Mouse (Mus musculus): ENCODE measurements around the gene Gm49405. TPM values are rescaled to one million over a fixed set of nuclear protein-coding genes. Genes with fewer than 3 reads are reported as not detected.
"Not testable (repeated sequence)": the region's sequence is repeated elsewhere in the genome, so short reads cannot be mapped to it uniquely, and the experiment has no call there.

The Gm49405 gene
- 1 to 10 TPM; 2.0 to 2.2 TPM for total RNA-seq (2021)

GRCm38 (mm10) chr19:4000119-4000900 is at the start of gene Gm49405, which contains the start of gene Nudt8:
TSS of gene Gm49405 (plus strand) at chr19:4000626.
TSS of gene Nudt8 (plus strand) at chr19:4000580.
- intact Hi-C loops (cut with DNase I): loop anchor here (1.0 kb wide), 1 partner anchor 12 kb away; the partner anchor contains the start of gene Ndufv1
- peak; percentile 96 for DNase-seq (ENCODE audit: low spot score)

DNA sequence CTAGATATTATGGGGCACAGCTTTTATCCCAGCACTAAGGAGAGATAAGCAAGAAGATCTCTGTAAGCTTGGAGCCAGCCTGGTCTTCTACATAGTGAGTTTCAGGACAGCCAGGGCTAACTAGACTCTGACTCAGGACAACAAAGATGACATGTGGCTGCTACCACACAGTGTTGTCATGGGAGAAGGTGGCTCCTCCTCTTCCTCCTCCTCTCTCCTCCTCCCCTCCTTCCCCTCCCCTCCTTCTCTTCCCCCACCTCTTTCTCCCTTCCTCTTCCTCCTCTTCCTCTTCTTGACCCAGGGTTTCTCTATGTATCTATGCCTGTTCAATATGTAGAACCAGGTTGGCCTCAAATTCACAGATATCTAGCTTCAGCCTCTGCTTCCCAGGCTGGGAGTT is 49.0 kb upstream of the Gm49405 start:
- intact Hi-C loops (cut with DNase I): no loop called here
- DNase-seq (ENCODE audit: low spot score): no peak

- intact Hi-C loops (cut with DNase I): no loop called here
- DNase-seq (ENCODE audit: low spot score): no peak
These were observed 48.3 kb upstream of the Gm49405 start for GRCm38 (mm10) chr19:3952099-3952498.

GRCm38 (mm10) chr19:3955033-3955432 is 45.4 kb upstream of the Gm49405 start:
- intact Hi-C loops (cut with DNase I): no loop called here
- DNase-seq (ENCODE audit: low spot score): no peak

DNA sequence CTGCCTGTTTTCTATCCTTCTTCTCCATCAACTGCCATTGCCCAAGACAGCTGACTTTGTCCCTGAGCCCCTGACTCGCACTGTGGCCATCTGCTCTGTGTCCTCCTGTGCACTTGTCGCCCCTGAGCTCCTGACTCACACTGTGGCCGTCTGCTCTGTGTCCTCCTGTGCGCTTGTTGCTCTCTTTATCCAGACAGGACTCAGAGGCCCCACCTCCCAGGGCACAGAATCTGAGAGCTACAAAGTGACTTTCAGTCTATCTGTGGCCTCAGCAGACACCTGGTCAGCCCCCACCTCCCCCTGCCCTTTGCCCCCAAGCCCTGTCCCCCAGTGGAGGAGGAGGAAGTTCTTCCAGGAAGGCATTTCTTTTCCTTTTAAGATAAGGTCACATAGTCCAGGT is 44.6 kb upstream of the Gm49405 start:
- intact Hi-C loops (cut with DNase I): no loop called here
- DNase-seq (ENCODE audit: low spot score): no peak

- intact Hi-C loops (cut with DNase I); DNase-seq (ENCODE audit: low spot score): not testable (repeated sequence)
These were observed 43.0 kb upstream of the Gm49405 start for GRCm38 (mm10) chr19:3957296-3958036.

GRCm38 (mm10) chr19:3958470-3958869 is 42.0 kb upstream of the Gm49405 start, which contains the start of gene Aldh3b3:
TSS of gene Aldh3b3 (plus strand) at chr19:3958645.
- intact Hi-C loops (cut with DNase I): no loop called here
- no peak for DNase-seq (ENCODE audit: low spot score)

GRCm38 (mm10) chr19:3959030-3959429 is 41.4 kb upstream of the Gm49405 start:
- no peak for DNase-seq (ENCODE audit: low spot score)
- intact Hi-C loops (cut with DNase I): no loop called here

GRCm38 (mm10) chr19:3960211-3960610 is 40.2 kb upstream of the Gm49405 start:
- intact Hi-C loops (cut with DNase I): no loop called here
- DNase-seq (ENCODE audit: low spot score): no peak

GRCm38 (mm10) chr19:3961805-3962204 is 38.6 kb upstream of the Gm49405 start:
- DNase-seq (ENCODE audit: low spot score); intact Hi-C loops (cut with DNase I): not testable (repeated sequence)

GRCm38 (mm10) chr19:3962469-3962868 is 38.0 kb upstream of the Gm49405 start:
- intact Hi-C loops (cut with DNase I): no loop called here

GRCm38 (mm10) chr19:3964030-3964429 is 36.4 kb upstream of the Gm49405 start:
- intact Hi-C loops (cut with DNase I): no loop called here
- DNase-seq (ENCODE audit: low spot score): no peak

More at GRCm38 (mm10) chr19:3962469-3962868, 38.0 kb upstream of the Gm49405 start:
- no peak for DNase-seq (ENCODE audit: low spot score)

DNA sequence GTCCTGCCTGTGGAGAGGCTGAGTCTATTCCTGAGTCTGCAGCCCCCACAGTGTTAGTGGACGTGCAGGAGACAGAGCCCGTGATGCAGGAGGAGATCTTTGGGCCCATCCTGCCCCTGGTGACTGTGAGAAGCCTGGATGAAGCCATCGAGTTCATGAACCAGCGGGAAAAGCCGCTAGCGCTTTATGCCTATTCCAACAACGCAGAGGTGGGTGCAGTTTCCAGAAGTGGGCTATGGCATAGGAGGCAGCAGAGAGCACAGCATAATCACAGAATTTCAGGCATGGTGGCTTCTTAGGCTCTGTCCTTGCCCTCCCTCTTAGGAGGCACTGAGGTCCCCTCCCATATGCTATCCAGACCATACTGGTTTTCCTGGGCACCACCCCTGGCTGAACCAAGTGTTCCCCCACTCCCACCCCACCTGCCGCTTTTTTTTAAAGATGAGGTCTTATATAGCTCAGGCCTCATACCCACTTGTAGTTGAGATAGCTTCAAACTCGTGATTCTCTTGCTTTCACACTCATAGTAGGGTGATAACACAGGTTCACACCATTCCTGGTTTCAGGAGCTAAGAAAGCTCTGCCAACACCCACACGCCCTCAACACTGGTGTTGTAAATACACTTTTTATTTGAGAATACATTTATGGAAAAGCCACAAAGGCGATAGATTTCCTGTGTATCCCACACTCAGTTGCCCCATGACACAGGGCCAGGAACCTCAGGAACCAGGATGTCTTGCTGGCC is 33.9 kb upstream of the Gm49405 start:
- DNase-seq (ENCODE audit: low spot score): no peak
- intact Hi-C loops (cut with DNase I): no loop called here

- DNase-seq (ENCODE audit: low spot score): no peak
- intact Hi-C loops (cut with DNase I): no loop called here
These were observed 33.2 kb upstream of the Gm49405 start for GRCm38 (mm10) chr19:3967258-3967657.

DNA sequence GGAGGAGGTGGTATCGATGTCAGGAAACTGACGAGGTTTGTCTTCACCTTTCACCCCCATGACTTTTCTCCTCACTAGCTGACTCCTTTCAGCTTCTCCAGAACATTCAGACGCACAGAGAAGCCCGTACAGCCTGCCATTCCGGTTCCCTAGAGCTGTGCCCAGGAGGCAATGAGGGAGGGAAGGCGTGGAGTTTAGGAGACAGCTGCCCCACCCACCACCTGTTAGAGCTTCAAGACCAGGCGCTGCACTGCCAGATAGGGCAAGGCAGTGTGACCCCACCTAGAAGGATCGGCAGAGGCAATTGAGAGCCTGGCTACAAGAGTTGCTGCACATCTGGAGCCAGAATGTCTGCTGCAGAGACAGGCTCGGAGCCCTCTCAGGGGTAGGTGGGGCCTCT is 28.2 kb upstream of the Gm49405 start, which contains the start of gene Aldh3b2:
TSS of gene Aldh3b2 (plus strand) at position 100 of the 400 bp plus-strand sequence.
- DNase-seq (ENCODE audit: low spot score): no peak
- intact Hi-C loops (cut with DNase I): no loop called here

- DNase-seq (ENCODE audit: low spot score); intact Hi-C loops (cut with DNase I): not testable (repeated sequence)
These were observed 25.8 kb upstream of the Gm49405 start for GRCm38 (mm10) chr19:3974608-3975007.

DNA sequence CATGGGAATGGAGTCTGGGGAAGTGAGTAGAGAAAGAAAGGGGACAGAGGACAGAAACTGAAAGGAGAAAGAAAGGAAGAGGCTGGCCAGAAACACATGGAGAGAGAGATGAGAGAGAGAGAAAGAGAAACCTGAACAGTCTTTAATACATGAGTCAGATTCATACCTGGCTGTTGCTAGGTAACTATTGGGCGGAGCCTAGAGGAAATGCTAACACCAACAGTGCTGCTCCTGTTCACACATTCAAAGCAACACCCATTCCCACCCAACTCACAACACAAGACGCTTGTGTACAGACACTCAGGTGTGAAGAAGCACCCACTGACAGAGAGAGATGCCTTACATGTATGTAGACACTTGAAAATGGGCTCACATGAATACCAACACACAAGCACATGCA is 24.6 kb upstream of the Gm49405 start:
- intact Hi-C loops (cut with DNase I): no loop called here

GRCm38 (mm10) chr19:3980309-3980708 is 20.1 kb upstream of the Gm49405 start:
- no peak for DNase-seq (ENCODE audit: low spot score)

More for the DNA sequence above, 24.6 kb upstream of the Gm49405 start:
- DNase-seq (ENCODE audit: low spot score): no peak

GRCm38 (mm10) chr19:3980917-3981316 is 19.5 kb upstream of the Gm49405 start:
- intact Hi-C loops (cut with DNase I): loop anchor here (2.0 to 10.0 kb wide), 5 partner anchors 34 to 256 kb away; partner anchors contain the start of genes Chka and Kmt5b

More at GRCm38 (mm10) chr19:3980309-3980708, 20.1 kb upstream of the Gm49405 start:
- intact Hi-C loops (cut with DNase I): loop anchor here (2.0 to 10.0 kb wide), 5 partner anchors 34 to 256 kb away; partner anchors contain the start of genes Chka and Kmt5b

More at GRCm38 (mm10) chr19:3980917-3981316, 19.5 kb upstream of the Gm49405 start:
- DNase-seq (ENCODE audit: low spot score): no peak
